Mouse (Mus musculus): Measurements from ENCODE around the gene Gabra2.
A peak's percentile ranks its signal among the peaks of the same experiment; 100 is the strongest.

Gene Gabra2

DNA sequence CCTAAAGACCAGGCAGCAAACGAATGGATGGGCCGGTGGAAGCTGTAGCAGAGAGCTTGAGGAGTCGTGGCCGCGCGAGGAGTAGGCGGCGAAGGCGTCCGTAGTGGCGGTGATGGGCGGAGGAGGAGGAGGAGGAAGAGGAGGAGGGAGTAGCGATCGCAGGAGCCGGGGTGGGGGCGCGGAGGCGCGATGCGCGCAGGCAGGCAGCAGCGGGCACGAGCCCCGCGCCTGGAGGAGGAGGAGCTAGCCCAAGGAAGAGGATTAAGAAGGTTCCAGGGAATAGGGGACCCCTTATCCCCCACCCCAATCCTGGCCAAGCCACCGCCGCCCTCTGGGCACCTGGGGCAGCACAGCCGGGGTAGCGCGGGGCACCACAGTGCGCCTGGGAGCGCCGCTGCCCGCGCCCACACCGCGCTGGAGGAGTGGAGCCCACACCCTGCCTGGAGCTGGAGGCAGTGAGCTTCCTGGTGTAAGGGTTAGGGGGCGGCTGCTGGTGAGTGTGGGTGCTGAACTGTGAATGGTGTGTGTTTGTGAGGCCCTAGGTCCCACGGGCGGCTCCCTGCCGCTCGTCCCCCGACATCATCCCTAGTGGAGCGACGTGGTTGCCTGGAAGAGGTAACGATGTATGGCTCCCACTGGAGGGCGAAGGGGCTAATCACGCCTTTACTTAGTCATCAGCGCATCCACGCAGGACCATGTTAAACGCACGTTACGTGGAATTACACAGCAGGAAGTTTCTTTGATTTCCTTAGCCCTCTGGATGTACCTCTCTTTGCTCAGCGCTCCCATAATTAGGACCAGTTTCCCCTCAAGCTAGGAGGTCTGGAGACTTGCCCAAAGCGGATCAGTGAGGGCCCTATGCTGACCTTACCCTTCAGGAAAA lies at the start of gene Gabra2:
Gabra2 (minus strand) TSS at position 125 of the 883 bp plus-strand sequence.
- DNase-seq, result peak; percentile 6

DNA sequence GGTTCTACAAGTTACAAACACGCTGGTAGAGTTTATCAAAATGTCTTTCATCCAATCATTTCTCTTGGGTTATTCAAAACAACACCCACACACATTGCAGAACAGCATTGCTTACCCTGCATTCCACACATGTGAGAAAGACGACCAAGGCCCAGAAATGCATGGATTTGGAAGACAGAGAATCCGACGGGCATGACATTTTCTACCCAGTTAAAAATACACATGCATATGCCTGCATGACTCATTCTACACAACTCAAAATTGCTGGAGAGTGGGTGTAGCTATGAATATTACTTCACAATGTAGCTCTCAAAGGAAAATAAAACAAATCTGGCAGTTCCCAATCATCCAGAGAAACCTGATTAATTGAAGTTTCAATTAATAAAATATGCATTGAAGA lies 41.0 kb upstream of the Gabra2 start:
- no peak for DNase-seq

DNA sequence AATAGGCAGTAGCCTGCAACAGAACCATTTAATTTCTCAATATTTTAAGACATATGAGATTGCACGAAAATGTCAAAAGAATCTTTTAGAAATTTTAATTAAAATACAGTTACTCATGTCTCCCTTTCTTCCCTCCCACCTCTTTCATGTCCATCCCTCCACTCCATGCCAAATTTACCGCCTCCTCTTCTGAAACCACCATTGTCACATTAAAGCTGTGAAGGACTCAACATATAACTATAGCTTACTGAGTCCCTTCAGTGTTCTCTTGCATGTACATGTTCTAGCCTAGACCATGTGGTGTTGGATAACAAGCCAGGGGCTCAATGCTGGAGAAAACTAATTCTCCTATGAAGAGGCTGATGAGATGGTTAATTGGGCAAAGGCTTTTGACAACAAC lies 40.2 kb upstream of the Gabra2 start:
- DNase-seq, result no peak

DNA sequence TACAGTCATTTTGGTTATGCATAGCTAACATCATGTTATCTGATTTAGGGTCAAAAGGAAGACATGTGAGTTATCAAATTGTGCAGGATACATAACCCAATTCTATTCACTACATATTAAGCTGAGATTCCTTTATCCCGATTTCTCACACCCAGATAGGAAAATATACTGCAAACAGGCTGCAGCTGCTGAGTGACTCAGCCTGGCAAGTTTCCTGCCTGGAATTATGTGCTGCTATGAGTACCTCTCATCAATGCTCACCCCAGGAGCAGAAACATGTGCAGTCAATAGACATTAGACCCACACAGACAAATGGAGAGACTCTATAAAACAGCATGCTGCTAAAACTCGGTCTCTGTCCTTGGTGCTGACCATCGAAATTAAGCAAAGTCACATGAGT lies 32.1 kb upstream of the Gabra2 start:
- no peak for DNase-seq

DNA sequence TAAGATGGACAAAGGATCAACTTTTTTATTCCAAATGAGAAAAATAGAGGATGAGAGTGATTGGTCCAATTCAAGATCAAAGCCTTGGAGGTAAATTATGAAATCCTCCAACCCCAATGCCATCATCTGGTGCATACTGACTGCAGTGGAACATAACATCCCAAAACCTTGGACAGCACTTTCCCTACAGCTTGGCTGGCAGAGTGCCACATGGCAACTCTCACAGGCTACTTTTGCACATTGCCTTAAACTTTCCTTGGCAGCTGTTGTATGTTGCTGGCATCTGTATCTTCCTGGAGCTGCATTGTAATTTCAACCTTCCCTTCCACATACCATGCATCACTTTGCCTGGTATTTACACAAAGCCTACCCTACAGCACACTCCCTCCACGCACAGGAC lies 19.6 kb upstream of the Gabra2 start:
- peak; percentile 2 for DNase-seq

DNA sequence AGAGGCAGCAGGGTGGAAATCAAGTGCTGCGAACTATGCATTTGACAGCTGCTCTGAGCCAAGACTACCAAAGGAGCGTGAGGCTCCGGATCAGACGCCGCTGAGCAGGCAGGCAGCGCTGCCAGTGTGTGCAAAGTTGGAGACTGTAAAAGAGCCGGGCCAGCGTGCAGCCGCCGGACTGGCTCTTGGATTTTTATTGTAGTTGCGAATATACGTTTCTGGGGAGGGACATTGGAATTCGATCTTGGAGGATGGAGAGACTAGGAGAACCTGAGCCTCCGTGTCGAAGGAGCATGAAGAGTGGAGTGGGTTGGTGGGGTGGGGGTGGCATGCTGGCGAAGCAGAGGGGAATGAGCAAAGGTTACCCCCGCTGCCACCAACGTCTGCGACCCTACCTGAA lies 469 bp downstream of the Gabra2 start:
- peak; percentile 3 for DNase-seq

DNA sequence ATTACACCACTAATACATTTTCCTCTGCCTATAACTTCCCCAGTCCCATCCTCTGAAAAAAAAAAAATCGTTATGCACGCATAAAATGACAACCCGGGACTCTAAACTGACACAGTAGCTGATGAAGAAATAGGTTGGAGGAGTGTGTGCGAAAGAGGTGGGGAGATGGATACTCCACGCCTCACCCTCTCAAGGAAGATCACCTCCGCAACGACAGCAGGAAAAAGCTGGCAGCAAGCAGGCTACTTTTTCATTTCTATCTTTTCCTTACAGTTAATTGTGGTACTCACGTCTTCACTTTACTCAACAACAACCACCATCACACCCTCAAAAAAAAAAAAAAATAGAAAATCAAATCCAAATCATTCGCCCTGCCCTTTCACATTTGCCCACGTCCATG lies 873 bp downstream of the Gabra2 start:
- DNase-seq, result no peak

DNA sequence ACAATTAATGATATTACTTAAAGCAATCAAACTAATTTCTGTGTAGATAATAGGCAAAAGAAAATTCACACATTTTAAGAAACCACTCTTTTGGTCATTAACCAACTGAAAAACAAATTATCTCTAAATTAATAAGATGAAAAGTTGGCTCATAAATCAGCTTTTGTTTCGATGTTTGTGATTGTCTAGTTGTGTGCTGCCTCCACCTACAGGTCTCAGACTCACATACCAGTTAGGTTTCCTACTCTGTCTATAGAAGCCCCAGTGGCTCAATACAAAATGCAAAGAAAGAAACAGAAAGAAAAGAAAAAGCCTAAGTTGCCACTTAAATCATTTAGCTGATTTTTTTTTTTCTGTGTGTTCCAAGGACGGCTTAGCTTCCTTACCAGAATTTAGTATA lies 1.8 kb downstream of the Gabra2 start:
- DNase-seq, result no peak

DNA sequence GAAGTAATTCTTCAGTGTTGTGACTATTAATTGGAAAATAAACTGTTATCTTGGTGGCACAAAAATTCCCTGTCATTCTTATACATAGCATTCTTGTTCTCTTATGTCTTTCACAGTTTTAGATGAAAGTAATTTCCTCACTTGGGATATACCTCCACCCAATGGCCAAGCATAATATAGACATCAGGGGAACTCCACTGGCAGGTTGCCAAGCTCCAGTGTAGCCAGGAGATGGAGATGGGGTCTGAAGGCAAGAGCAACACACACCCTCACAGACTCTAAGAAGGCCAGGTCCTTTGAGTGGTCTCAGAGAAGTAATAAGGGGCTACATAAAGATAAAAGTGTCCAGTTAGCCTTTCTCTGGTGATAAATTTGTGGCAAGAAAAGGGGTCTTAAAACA lies 3.2 kb downstream of the Gabra2 start:
- DNase-seq, result no peak

DNA sequence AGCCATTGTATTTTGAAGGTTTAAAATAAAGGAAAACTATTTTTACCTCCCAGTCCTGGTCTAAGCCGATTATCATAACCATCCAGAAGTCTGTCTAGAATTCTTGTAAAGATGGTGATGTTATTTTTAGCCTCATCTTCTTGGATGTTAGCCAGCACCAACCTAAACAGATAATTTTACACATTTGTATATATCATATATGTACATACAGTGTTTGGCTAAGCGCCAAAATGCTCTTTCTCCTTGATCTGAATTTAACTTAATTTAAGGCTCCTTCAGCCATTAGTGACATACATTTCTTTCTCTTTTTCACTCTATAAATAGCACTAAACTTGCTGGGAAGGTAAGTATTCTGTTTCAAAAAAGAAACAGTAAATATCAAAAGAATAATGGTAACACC lies 3.7 kb downstream of the Gabra2 start:
- DNase-seq, result no peak

DNA sequence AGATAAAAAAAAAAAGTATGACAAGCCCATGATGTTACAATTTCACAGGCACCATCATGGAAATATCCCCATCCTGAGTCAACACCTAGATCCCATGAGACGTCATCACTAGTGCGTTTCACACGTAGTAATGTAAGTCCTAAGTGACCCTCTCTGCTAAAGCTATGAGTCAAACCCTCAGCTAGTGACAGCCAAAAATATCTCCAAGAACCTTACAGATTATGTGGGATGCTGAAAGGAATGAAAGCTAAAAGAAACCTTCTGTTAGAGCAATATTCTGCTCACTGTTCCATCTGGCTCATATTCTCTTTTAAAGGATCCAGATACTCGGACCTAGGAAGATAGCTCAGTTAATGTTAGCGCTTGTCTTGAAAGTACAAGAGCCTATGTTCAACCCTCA lies 16.8 kb downstream of the Gabra2 start:
- no peak for DNase-seq

DNA sequence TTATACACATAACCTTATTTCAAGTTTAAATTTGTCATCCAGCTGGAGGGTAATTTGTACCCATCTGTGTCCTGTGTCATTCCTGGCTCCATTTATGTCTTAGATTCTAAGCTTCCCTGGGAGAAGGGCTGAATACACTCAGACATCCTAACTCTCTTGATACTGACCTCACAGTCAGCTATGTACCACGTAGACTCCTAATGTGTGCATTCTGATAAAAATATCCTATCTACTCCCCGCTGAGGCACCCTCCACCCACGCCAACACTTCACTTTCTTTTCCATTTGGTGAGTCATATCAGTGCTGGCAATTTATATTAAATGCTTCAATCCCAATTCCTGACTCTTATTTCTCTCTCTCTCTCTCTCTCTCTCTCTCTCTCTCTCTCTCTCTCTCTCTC lies 34.0 kb downstream of the Gabra2 start:
- DNase-seq, result no peak

DNA sequence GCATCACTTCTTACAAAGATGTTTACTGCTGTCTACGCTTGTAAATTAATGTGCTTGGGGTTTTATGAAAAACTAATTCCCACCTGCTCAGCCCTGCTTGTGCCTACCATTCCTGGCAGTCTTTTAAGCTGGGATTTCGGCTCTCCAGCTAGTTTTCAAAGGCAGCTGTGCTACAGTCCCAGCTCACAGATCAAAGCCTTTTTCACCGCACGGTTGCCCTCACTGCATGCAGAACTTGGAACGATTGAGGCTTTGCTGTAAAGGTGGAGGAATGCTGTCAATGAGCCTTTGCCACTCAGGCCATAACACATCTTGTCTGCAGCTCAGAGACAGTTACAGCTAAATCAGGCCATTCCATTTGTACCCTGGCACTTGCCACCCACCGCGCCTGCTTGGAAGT lies 37.6 kb downstream of the Gabra2 start:
- DNase-seq, result peak; percentile 1

DNA sequence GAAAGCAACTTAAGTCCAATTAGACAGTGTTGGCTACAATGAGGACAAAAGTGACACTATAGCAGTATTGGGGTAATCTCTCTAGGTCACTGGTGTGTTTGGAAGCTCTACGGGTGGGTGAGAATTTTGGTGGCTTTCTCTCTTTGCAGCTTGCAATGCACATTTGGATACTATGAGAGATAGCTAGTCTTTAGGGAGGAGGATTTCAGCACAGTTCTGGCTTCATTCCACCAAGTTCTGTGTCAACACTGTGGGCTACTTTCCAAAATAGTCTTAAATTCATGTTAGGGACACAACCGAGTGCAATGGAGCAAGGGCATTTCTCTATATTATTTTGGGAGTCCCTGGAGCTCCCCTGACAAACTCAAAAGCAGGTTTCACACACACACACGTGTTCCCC lies 58.3 kb downstream of the Gabra2 start:
- DNase-seq, result no peak

DNA sequence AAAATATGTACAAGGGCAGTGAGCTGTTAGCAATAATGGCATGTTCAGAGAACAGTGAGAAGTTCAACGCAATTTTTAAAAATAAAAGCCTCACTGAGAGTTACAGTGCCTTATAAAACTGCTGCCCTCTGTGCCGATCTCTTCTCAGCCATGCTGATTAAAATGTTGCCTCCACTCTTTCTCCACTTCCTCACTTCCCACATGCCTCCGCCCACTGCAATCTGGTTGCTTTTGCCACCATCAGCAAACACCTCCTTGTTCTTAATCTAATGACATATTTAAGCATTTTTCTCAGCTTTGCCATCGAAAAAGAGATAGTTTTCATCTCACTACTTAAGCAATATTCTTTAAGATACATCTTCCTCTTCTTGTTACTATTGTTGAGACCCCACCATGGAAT lies 69.7 kb downstream of the Gabra2 start:
- no peak for DNase-seq

DNA sequence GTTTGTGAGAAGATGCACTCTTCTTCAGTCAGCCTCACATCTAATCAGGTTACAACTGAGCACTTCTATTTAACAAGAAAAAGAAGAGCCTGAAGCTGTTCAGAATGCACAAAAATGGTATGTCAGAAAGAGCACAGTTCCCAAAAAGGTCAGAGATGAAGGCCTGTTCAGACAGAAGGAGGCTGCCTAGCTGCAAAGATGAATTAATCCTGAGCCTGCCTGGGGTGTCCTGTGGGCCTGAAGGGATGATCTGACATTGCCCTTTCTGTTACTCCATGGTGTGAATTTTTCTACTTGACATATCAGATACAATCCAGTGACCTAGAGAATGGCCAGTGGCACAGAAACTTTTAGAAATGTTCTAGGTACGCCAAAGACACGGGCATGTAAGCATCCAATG lies 83.9 kb downstream of the Gabra2 start:
- no peak for DNase-seq

DNA sequence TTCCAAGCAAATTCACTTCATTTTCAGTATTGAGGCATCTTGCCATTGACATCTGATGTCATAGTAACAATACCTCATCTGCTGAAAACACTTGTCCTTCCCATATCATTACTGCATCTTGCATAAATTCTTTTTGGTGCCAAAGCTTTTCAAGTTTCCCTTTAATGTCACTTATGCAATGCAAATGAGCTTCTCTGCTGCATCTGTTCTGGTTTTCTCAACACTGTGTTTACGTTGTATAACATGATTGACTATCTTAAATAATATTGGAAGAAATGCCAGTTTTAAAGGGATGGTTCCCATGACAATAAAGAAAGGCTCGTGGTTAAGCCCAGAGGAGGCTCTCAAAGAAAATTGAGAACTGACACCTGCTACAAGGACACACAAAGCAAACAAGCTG lies 84.4 kb downstream of the Gabra2 start:
- DNase-seq, result no peak

DNA sequence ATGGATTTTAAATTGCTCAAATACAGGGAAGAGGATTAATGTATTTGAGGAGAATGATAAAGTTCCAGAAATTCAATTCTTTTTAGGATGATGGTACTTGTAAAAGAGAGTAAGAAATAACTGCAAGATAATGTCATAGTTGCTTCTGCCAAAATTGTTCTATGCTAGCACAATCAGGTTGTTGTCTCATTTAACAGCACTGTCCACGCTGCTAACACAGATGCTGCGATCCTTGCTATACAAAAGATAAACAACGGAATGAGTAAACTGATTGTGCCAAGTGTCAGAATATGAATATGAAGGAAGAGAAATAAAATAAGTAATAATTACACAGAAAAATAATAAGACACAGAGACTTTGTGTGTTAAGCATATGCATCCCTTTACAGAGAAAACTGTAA lies 84.9 kb downstream of the Gabra2 start:
- DNase-seq, result no peak

DNA sequence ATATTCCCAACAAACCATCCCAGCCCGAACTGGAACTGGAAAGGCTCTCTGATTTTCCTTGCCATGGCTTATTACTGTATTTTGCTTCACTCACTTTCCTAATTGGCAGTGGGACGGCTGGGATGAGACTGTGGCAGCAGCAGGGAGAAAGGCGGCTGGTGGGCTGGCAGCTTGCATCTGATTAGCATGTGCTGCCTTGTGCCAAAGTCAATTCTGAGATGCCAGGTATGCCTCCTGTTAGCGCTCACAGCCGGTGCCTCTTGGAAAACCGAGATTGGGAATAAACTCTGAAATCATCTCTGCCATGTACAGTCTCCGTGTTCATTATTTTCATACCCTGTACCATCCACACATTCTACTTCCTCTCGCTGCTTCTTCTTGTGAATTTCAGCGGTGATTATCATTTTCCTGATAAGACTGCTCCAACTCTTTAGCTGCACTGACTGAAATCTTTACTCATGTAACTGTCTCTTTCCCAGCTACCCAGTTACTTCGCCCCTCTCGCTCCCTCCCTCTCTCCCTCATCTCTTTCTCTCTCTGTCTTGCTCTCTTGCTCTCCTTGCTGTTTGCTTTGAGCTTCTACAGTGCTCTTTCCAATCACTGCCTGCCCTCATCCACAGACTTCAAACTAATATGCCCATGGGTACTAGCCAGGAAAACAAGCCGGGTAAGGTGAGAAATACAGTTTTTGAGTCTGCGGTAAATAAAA lies 99.9 kb downstream of the Gabra2 start:
- DNase-seq, result no peak

DNA sequence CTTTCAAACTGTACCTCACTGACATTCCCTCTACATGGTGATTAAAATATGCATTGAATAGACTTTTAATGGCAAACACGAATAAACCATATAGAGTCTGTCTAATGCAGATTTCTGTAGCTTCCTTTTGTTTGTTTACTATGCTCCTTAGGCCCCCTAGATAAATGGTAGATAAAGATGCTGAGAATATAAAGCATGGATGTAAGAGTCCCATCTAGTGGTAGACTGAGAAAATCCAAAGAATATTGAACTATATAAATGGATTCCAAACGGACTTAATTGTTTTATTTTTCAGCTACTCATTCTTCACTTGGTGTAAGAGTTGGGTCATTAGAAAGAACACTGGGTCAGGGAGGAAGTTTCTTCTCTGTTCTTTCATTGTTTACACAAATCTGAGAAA lies 102.4 kb downstream of the Gabra2 start:
- no peak for DNase-seq

DNA sequence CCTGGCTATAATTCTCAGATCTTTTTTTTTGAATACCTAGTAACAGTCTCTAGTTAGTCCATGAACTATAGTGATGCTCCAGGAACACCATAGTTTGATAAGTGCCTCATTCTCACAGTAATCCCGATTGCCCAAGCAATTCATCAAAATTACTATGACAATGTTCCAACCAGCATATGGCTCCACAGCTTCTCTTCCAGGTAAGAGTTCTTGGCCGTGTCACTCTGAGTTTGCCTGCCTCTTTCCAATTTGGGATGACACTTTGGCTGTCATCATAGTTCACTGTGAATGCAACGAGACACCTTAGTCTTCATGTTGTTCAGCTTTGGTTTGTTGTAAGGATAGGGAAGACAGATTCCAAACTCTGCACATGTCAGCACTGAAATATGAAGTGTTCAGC lies 104.8 kb downstream of the Gabra2 start:
- no peak for DNase-seq
